Mouse (Mus musculus): ENCODE measurements around the gene Runx1. TPM values are rescaled to one million over a fixed set of nuclear protein-coding genes. Genes with fewer than 3 reads are reported as not detected.

Runx1 gene
- polyA plus RNA-seq, 1 experiment, result 0.62 TPM

GRCm38 (mm10) chr16:92820451-92820850, 5.5 kb downstream of the Runx1 start:
- TF ChIP-seq POLR2A (IDR thresholded peaks at IDR 0.05; ENCODE audit: control insufficient read depth, low read depth, low read length) (no peak), CTCF (IDR thresholded peaks at IDR 0.05; ENCODE audit: control insufficient read depth, insufficient read depth, insufficient replicate concordance, low read depth, low read length) (no peak)
- Histone ChIP-seq H3K36me3 (ENCODE audit: control insufficient read depth, insufficient read depth, low read length) (no peaks in the 10 kb centered on the region), H3K27ac (ENCODE audit: control insufficient read depth, insufficient read depth, low read depth, low read length) (no peak overlapping the region), H3K4me1 (ENCODE audit: control insufficient read depth, insufficient read depth, low read length) (peaks cover 2% of the 10 kb centered on the region), H3K27me3 (ENCODE audit: control insufficient read depth, insufficient read depth, low read length) (no peaks in the 10 kb centered on the region), H3K4me3 (ENCODE audit: control insufficient read depth, low read depth, low read length) (peak overlapping the region; percentile 49)

DNA sequence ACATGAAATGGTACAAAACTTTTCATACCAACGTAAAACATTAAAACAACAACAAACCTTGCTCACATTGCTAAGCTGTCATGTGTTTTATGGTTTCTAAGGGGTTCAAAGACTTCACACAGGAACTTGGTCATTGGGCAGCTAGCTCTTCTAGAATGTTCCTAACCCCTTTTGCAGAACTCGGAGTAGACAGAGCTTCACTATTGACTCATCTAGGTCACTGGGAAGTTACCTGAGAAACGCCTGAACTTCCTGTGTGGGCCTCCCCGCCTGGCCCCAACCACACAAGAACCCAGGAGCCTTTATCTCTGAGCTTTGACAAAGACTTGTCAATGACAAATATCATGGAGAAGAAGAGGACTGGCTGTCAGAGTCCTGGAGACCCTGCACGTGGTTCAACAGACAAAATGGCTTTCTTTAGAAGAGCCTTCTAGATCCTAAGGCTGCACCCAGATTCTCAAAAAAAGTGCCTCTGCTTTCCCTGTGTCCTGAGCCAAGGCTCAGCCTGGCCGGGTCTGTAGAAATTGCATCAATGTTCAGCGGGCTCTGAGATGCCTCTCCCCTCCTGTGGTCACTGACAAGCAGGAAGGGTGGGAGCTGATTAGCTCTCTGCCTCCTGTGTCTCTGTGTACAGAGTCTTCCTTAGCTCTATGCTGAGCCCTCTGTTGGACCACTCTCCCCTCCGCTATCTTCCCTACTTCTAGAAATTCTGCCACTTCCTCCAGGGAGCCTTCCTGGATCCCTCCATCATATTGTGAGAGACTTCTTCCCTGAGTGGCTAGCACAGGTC, 7.3 kb downstream of the Runx1 start:
- TF ChIP-seq CTCF (IDR thresholded peaks at IDR 0.05; ENCODE audit: control insufficient read depth, insufficient read depth, insufficient replicate concordance, low read depth, low read length) (no peak), POLR2A (IDR thresholded peaks at IDR 0.05; ENCODE audit: control insufficient read depth, low read depth, low read length) (no peak)
- no peak overlapping the region for H3K4me3 ChIP-seq (ENCODE audit: control insufficient read depth, low read depth, low read length)
- no peak overlapping the region for H3K27ac ChIP-seq (ENCODE audit: control insufficient read depth, insufficient read depth, low read depth, low read length)
- H3K36me3 ChIP-seq (ENCODE audit: control insufficient read depth, insufficient read depth, low read length), result no peaks in the 10 kb centered on the region
- peaks cover 2% of the 10 kb centered on the region for H3K4me1 ChIP-seq (ENCODE audit: control insufficient read depth, insufficient read depth, low read length)
- H3K27me3 ChIP-seq (ENCODE audit: control insufficient read depth, insufficient read depth, low read length), result no peaks in the 10 kb centered on the region

GRCm38 (mm10) chr16:92816092-92816491, 9.9 kb downstream of the Runx1 start:
- Histone ChIP-seq H3K4me1 (ENCODE audit: control insufficient read depth, insufficient read depth, low read length) (peaks cover 2% of the 10 kb centered on the region), H3K36me3 (ENCODE audit: control insufficient read depth, insufficient read depth, low read length) (no peaks in the 10 kb centered on the region), H3K4me3 (ENCODE audit: control insufficient read depth, low read depth, low read length) (no peak overlapping the region), H3K27me3 (ENCODE audit: control insufficient read depth, insufficient read depth, low read length) (no peaks in the 10 kb centered on the region), H3K27ac (ENCODE audit: control insufficient read depth, insufficient read depth, low read depth, low read length) (no peak overlapping the region)
- no peak for TF ChIP-seq POLR2A (IDR thresholded peaks at IDR 0.05; ENCODE audit: control insufficient read depth, low read depth, low read length)
- no peak for TF ChIP-seq CTCF (IDR thresholded peaks at IDR 0.05; ENCODE audit: control insufficient read depth, insufficient read depth, insufficient replicate concordance, low read depth, low read length)

- no peaks in the 10 kb centered on the region for H3K27me3 ChIP-seq (ENCODE audit: control insufficient read depth, insufficient read depth, low read length)
- TF ChIP-seq POLR2A (IDR thresholded peaks at IDR 0.05; ENCODE audit: control insufficient read depth, low read depth, low read length) (no peak), CTCF (IDR thresholded peaks at IDR 0.05; ENCODE audit: control insufficient read depth, insufficient read depth, insufficient replicate concordance, low read depth, low read length) (no peak)
- H3K36me3 ChIP-seq (ENCODE audit: control insufficient read depth, insufficient read depth, low read length), result no peaks in the 10 kb centered on the region
- H3K4me1 ChIP-seq (ENCODE audit: control insufficient read depth, insufficient read depth, low read length), result no peaks in the 10 kb centered on the region
- H3K4me3 ChIP-seq (ENCODE audit: control insufficient read depth, low read depth, low read length), result no peak overlapping the region
- no peak overlapping the region for H3K27ac ChIP-seq (ENCODE audit: control insufficient read depth, insufficient read depth, low read depth, low read length)
Observed at GRCm38 (mm10) chr16:92815195-92815527, 10.8 kb downstream of the Runx1 start.

DNA sequence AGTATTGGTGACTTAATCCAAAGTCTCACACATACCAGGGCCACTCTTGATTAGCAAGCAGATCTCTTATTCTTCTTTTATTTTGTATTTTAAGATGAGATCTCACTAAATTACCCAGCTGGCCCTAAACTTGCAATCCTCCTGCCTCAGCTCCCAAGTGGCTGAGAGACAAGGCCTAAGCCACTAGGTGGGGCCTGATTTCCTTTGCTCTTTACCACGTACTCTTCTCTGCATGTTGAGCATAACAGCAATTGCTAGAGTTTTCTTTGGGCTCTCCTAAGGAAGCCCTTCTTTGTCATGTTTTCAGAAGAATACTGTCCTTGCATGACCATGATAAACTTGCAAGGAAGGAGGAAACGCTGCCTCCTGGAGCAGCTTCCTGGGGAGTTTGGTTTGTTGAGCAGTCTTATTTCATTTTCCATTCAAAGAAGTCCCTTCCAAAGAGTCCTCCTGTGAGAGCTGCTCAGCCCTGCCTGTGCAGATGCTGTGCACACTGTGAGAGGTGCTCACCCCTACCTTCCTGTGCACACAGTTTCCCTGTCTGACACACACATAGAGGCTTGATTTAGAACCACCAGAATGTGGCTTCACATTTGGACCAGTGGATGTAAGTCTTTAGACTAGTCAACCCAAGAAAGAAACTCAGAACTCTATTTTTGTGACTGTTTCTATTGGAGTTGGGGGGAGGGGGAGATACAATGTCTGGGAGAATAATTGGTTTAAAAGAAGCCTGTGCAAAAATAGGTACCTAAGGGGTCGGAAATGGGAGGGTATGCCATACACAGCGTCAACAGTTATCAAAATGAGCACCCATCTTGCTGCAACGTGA, 11.4 kb downstream of the Runx1 start:
- Histone ChIP-seq H3K36me3 (ENCODE audit: control insufficient read depth, insufficient read depth, low read length) (no peaks in the 10 kb centered on the region), H3K4me3 (ENCODE audit: control insufficient read depth, low read depth, low read length) (no peak overlapping the region), H3K27me3 (ENCODE audit: control insufficient read depth, insufficient read depth, low read length) (no peaks in the 10 kb centered on the region), H3K27ac (ENCODE audit: control insufficient read depth, insufficient read depth, low read depth, low read length) (no peak overlapping the region), H3K4me1 (ENCODE audit: control insufficient read depth, insufficient read depth, low read length) (no peaks in the 10 kb centered on the region)
- TF ChIP-seq CTCF (IDR thresholded peaks at IDR 0.05; ENCODE audit: control insufficient read depth, insufficient read depth, insufficient replicate concordance, low read depth, low read length), result no peak
- TF ChIP-seq POLR2A (IDR thresholded peaks at IDR 0.05; ENCODE audit: control insufficient read depth, low read depth, low read length), result no peak

- Histone ChIP-seq H3K36me3 (ENCODE audit: control insufficient read depth, insufficient read depth, low read length) (no peaks in the 10 kb centered on the region), H3K27ac (ENCODE audit: control insufficient read depth, insufficient read depth, low read depth, low read length) (no peak overlapping the region)
- TF ChIP-seq CTCF (IDR thresholded peaks at IDR 0.05; ENCODE audit: control insufficient read depth, insufficient read depth, insufficient replicate concordance, low read depth, low read length) (no peak), POLR2A (IDR thresholded peaks at IDR 0.05; ENCODE audit: control insufficient read depth, low read depth, low read length) (no peak)
Observed at GRCm38 (mm10) chr16:92812405-92812804, 13.5 kb downstream of the Runx1 start.

GRCm38 (mm10) chr16:92810568-92811240, 15.2 kb downstream of the Runx1 start:
- Histone ChIP-seq H3K27ac (ENCODE audit: control insufficient read depth, insufficient read depth, low read depth, low read length) (no peak overlapping the region), H3K36me3 (ENCODE audit: control insufficient read depth, insufficient read depth, low read length) (no peaks in the 10 kb centered on the region), H3K4me3 (ENCODE audit: control insufficient read depth, low read depth, low read length) (no peak overlapping the region), H3K27me3 (ENCODE audit: control insufficient read depth, insufficient read depth, low read length) (no peaks in the 10 kb centered on the region), H3K4me1 (ENCODE audit: control insufficient read depth, insufficient read depth, low read length) (no peaks in the 10 kb centered on the region)
- no peak for TF ChIP-seq POLR2A (IDR thresholded peaks at IDR 0.05; ENCODE audit: control insufficient read depth, low read depth, low read length)
- TF ChIP-seq CTCF (IDR thresholded peaks at IDR 0.05; ENCODE audit: control insufficient read depth, insufficient read depth, insufficient replicate concordance, low read depth, low read length), result no peak

More at GRCm38 (mm10) chr16:92812405-92812804, 13.5 kb downstream of the Runx1 start:
- no peaks in the 10 kb centered on the region for H3K4me1 ChIP-seq (ENCODE audit: control insufficient read depth, insufficient read depth, low read length)
- H3K27me3 ChIP-seq (ENCODE audit: control insufficient read depth, insufficient read depth, low read length), result no peaks in the 10 kb centered on the region
- no peak overlapping the region for H3K4me3 ChIP-seq (ENCODE audit: control insufficient read depth, low read depth, low read length)
